Mouse (Mus musculus): ENCODE measurements around the gene Mup19. TPM values are rescaled to one million over a fixed set of nuclear protein-coding genes. Genes with fewer than 3 reads are reported as not detected.
"Not testable (repeated sequence)": the region's sequence is repeated elsewhere in the genome, so short reads cannot be mapped to it uniquely, and the experiment has no call there.

Gene Mup19
- not detected in 2 replicates for polyA plus RNA-seq (2014; fragmentation: Nextera tagmentation; extraction: Ambion mirVana)

- H3K27ac ChIP-seq (ENCODE audit: low read depth, low read length); DNase-seq (ENCODE audit: low spot score); H3K27me3 ChIP-seq (replicated peaks; ENCODE audit: control insufficient read depth, insufficient read depth, low read length); H3K4me1 ChIP-seq (ENCODE audit: control insufficient read depth, insufficient read depth, low read length); H3K4me3 ChIP-seq (ENCODE audit: low read depth, low read length); H3K9me3 ChIP-seq (replicated peaks; ENCODE audit: control insufficient read depth, low read length); H3K9ac ChIP-seq (ENCODE audit: low read length); ATAC-seq; H3K36me3 ChIP-seq (ENCODE audit: control insufficient read depth, insufficient read depth, low read length); H3K4me2 ChIP-seq (ENCODE audit: low read length): not testable (repeated sequence)
- WGBS: 94% methylated on average over 1 of the region's 5 CpGs
These were observed at the start of gene Mup19 for GRCm38 (mm10) chr4:61782169-61782568. Mup19 (minus strand) TSS chr4:61782269.

- Histone ChIP-seq H3K27ac (ENCODE audit: low read depth, low read length) (no peak overlapping the region), H3K4me2 (ENCODE audit: low read length) (no peak overlapping the region), H3K9ac (ENCODE audit: low read length) (no peak overlapping the region), H3K4me1 (ENCODE audit: control insufficient read depth, insufficient read depth, low read length) (no peaks in the 10 kb centered on the region), H3K27me3 (replicated peaks; ENCODE audit: control insufficient read depth, insufficient read depth, low read length) (no peaks in the 10 kb centered on the region), H3K9me3 (replicated peaks; ENCODE audit: control insufficient read depth, low read length) (no peaks in the 10 kb centered on the region), H3K4me3 (ENCODE audit: low read depth, low read length) (no peak overlapping the region), H3K36me3 (ENCODE audit: control insufficient read depth, insufficient read depth, low read length) (no peaks in the 10 kb centered on the region)
- DNase-seq (ENCODE audit: low spot score): no peak
- WGBS: 76% methylated on average over 4 of the region's 4 CpGs
- ATAC-seq: no peak
These were observed 47.1 kb upstream of the Mup19 start for GRCm38 (mm10) chr4:61829211-61829610.

GRCm38 (mm10) chr4:61823185-61823584 is 41.1 kb upstream of the Mup19 start:
- H3K27ac ChIP-seq (ENCODE audit: low read depth, low read length): no peak overlapping the region
- ATAC-seq: no peak
- DNase-seq (ENCODE audit: low spot score): no peak
- no peak overlapping the region for H3K9ac ChIP-seq (ENCODE audit: low read length)
- no peak overlapping the region for H3K4me3 ChIP-seq (ENCODE audit: low read depth, low read length)
- no peak overlapping the region for H3K4me2 ChIP-seq (ENCODE audit: low read length)
- WGBS: 92% methylated on average over 15 of the region's 15 CpGs
- H3K27me3 ChIP-seq (replicated peaks; ENCODE audit: control insufficient read depth, insufficient read depth, low read length): no peaks in the 10 kb centered on the region
- H3K4me1 ChIP-seq (ENCODE audit: control insufficient read depth, insufficient read depth, low read length): no peaks in the 10 kb centered on the region
- no peaks in the 10 kb centered on the region for H3K36me3 ChIP-seq (ENCODE audit: control insufficient read depth, insufficient read depth, low read length)
- 0 out of 2 replicates have a peak, but pooled peaks cover 7% of the 10 kb centered on the region for H3K9me3 ChIP-seq (replicated peaks; ENCODE audit: control insufficient read depth, low read length)

GRCm38 (mm10) chr4:61822541-61822940 is 40.5 kb upstream of the Mup19 start:
- not testable (repeated sequence) for H3K4me2 ChIP-seq (ENCODE audit: low read length); H3K4me3 ChIP-seq (ENCODE audit: low read depth, low read length); H3K9ac ChIP-seq (ENCODE audit: low read length); ATAC-seq; H3K4me1 ChIP-seq (ENCODE audit: control insufficient read depth, insufficient read depth, low read length); DNase-seq (ENCODE audit: low spot score); H3K9me3 ChIP-seq (replicated peaks; ENCODE audit: control insufficient read depth, low read length); H3K27ac ChIP-seq (ENCODE audit: low read depth, low read length); H3K27me3 ChIP-seq (replicated peaks; ENCODE audit: control insufficient read depth, insufficient read depth, low read length); H3K36me3 ChIP-seq (ENCODE audit: control insufficient read depth, insufficient read depth, low read length)
- WGBS: 95% methylated on average over 9 of the region's 9 CpGs

GRCm38 (mm10) chr4:61815602-61816001 is 33.5 kb upstream of the Mup19 start:
- DNase-seq (ENCODE audit: low spot score) (no peak), ATAC-seq (no peak)
- WGBS: 87% methylated on average over 2 of the region's 2 CpGs
- H3K36me3 ChIP-seq (ENCODE audit: control insufficient read depth, insufficient read depth, low read length): no peaks in the 10 kb centered on the region
- no peaks in the 10 kb centered on the region for H3K4me1 ChIP-seq (ENCODE audit: control insufficient read depth, insufficient read depth, low read length)
- no peak overlapping the region for H3K4me3 ChIP-seq (ENCODE audit: low read depth, low read length)
- no peak overlapping the region for H3K4me2 ChIP-seq (ENCODE audit: low read length)
- no peaks in the 10 kb centered on the region for H3K9me3 ChIP-seq (replicated peaks; ENCODE audit: control insufficient read depth, low read length)
- H3K27ac ChIP-seq (ENCODE audit: low read depth, low read length): no peak overlapping the region
- H3K27me3 ChIP-seq (replicated peaks; ENCODE audit: control insufficient read depth, insufficient read depth, low read length): no peaks in the 10 kb centered on the region
- no peak overlapping the region for H3K9ac ChIP-seq (ENCODE audit: low read length)

- H3K4me1 ChIP-seq (ENCODE audit: control insufficient read depth, insufficient read depth, low read length): no peaks in the 10 kb centered on the region
- no peak overlapping the region for H3K4me3 ChIP-seq (ENCODE audit: low read depth, low read length)
- H3K36me3 ChIP-seq (ENCODE audit: control insufficient read depth, insufficient read depth, low read length): no peaks in the 10 kb centered on the region
- H3K9me3 ChIP-seq (replicated peaks; ENCODE audit: control insufficient read depth, low read length): no peaks in the 10 kb centered on the region
- H3K9ac ChIP-seq (ENCODE audit: low read length): no peak overlapping the region
- no peak for DNase-seq (ENCODE audit: low spot score)
- no peak overlapping the region for H3K27ac ChIP-seq (ENCODE audit: low read depth, low read length)
- no peak for ATAC-seq
- no peak overlapping the region for H3K4me2 ChIP-seq (ENCODE audit: low read length)
- no peaks in the 10 kb centered on the region for H3K27me3 ChIP-seq (replicated peaks; ENCODE audit: control insufficient read depth, insufficient read depth, low read length)
These were observed 31.4 kb upstream of the Mup19 start for GRCm38 (mm10) chr4:61813435-61813834.

GRCm38 (mm10) chr4:61811193-61811592 is 29.1 kb upstream of the Mup19 start:
- H3K4me1 ChIP-seq (ENCODE audit: control insufficient read depth, insufficient read depth, low read length); H3K9me3 ChIP-seq (replicated peaks; ENCODE audit: control insufficient read depth, low read length); H3K4me2 ChIP-seq (ENCODE audit: low read length); H3K9ac ChIP-seq (ENCODE audit: low read length); H3K27ac ChIP-seq (ENCODE audit: low read depth, low read length); H3K27me3 ChIP-seq (replicated peaks; ENCODE audit: control insufficient read depth, insufficient read depth, low read length); H3K36me3 ChIP-seq (ENCODE audit: control insufficient read depth, insufficient read depth, low read length); H3K4me3 ChIP-seq (ENCODE audit: low read depth, low read length); ATAC-seq: not testable (repeated sequence)
- 30% methylated on average over 2 of the region's 2 CpGs for WGBS
- DNase-seq (ENCODE audit: low spot score): peak; percentile 49

GRCm38 (mm10) chr4:61808926-61809325 is 26.9 kb upstream of the Mup19 start:
- not testable (repeated sequence) for H3K9me3 ChIP-seq (replicated peaks; ENCODE audit: control insufficient read depth, low read length); H3K4me2 ChIP-seq (ENCODE audit: low read length); DNase-seq (ENCODE audit: low spot score); H3K27me3 ChIP-seq (replicated peaks; ENCODE audit: control insufficient read depth, insufficient read depth, low read length); ATAC-seq; H3K4me3 ChIP-seq (ENCODE audit: low read depth, low read length); H3K9ac ChIP-seq (ENCODE audit: low read length); H3K4me1 ChIP-seq (ENCODE audit: control insufficient read depth, insufficient read depth, low read length); H3K36me3 ChIP-seq (ENCODE audit: control insufficient read depth, insufficient read depth, low read length); H3K27ac ChIP-seq (ENCODE audit: low read depth, low read length)
- WGBS: 85% methylated on average over 3 of the region's 3 CpGs

- 84% methylated on average over 1 of the region's 1 CpGs for WGBS
- not testable (repeated sequence) for ATAC-seq
These were observed 7.6 kb upstream of the Mup19 start for GRCm38 (mm10) chr4:61789699-61790098.

More at GRCm38 (mm10) chr4:61789699-61790098, 7.6 kb upstream of the Mup19 start:
- H3K9ac ChIP-seq (ENCODE audit: low read length); H3K27ac ChIP-seq (ENCODE audit: low read depth, low read length); H3K9me3 ChIP-seq (replicated peaks; ENCODE audit: control insufficient read depth, low read length); H3K4me3 ChIP-seq (ENCODE audit: low read depth, low read length); DNase-seq (ENCODE audit: low spot score); H3K27me3 ChIP-seq (replicated peaks; ENCODE audit: control insufficient read depth, insufficient read depth, low read length); H3K4me2 ChIP-seq (ENCODE audit: low read length); H3K4me1 ChIP-seq (ENCODE audit: control insufficient read depth, insufficient read depth, low read length); H3K36me3 ChIP-seq (ENCODE audit: control insufficient read depth, insufficient read depth, low read length): not testable (repeated sequence)
